Mouse (Mus musculus) lung, adult 10 weeks (tissue): Measurements from ENCODE around the gene Desi2. TPM values are rescaled to one million over a fixed set of nuclear protein-coding genes. Genes with fewer than 3 reads are reported as not detected.

Experiments used
- polyA plus RNA-seq: library from polyadenylated mRNA; stranded (reverse); fragments of 350-450 nt; fragmentation: Illumina TruSeq; extraction: RNeasy Lipid Tissue Mini Kit (QIAGEN cat#74804); gene quantifications from one replicate; pipeline ENCODE4 v1.2.3, GENCODE M21; 2014; ENCODE audit warnings: low read depth, low replicate concordance; ENCODE audit not compliant: insufficient read depth

The Desi2 gene
- polyA plus RNA-seq = 4.3 TPM

GRCm38 (mm10) chr1:178187216-178187791 is at the start of gene Desi2:
Desi2 (plus strand) TSS chr1:178187417.

Other genes starting within 250 kb of the Desi2 start
- gene Catspere2, start 204.0 kb upstream of the Desi2 start, polyA plus RNA-seq = 1.1 TPM
- 53.2 TPM for gene Cox20, start 131.7 kb downstream of the Desi2 start, polyA plus RNA-seq
- gene Hnrnpu, start 150.4 kb downstream of the Desi2 start, polyA plus RNA-seq = 77.3 TPM
- 6.9 TPM for gene Efcab2, start 218.7 kb downstream of the Desi2 start, polyA plus RNA-seq